Mouse (Mus musculus): ENCODE data around the gene Defa34. TPM values are rescaled to one million over a fixed set of nuclear protein-coding genes. Genes with fewer than 3 reads are reported as not detected.
"Not testable (repeated sequence)": the region's sequence is repeated elsewhere in the genome, so short reads cannot be mapped to it uniquely, and the experiment has no call there.

Gene Defa34
- not detected in 2 replicates for polyA plus RNA-seq (2015; fragmentation: Nextera tagmentation; extraction: Ambion mirVana)

DNA sequence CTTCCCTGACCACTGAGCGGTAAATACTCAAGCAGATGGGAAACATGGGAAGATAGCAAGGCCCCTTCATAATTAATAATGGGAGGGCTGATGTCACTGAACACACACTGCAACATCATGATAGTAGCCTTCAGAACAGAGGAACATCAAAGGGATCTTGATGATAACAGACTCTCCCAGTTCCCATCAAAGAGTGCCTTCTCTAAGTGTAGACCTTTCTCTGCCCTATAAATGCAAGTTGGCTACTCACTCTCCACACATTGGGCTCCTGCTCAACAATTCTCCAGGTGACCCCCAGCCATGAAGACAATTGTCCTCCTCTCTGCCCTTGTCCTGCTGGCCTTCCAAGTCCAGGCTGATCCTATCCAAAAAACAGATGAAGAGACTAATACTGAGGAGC, at the start of gene Defa34:
Gene Defa34, plus strand, starts transcription at position 301 of the 400 bp plus-strand sequence.
- ATAC-seq (ENCODE audit: low FRiP score); H3K4me2 ChIP-seq; H3K4me3 ChIP-seq; H3K9ac ChIP-seq; H3K36me3 ChIP-seq; H3K9me3 ChIP-seq; H3K4me1 ChIP-seq (replicated peaks); H3K27ac ChIP-seq; H3K27me3 ChIP-seq: not testable (repeated sequence)
- 86% methylated on average over 1 of the region's 1 CpGs for WGBS

DNA sequence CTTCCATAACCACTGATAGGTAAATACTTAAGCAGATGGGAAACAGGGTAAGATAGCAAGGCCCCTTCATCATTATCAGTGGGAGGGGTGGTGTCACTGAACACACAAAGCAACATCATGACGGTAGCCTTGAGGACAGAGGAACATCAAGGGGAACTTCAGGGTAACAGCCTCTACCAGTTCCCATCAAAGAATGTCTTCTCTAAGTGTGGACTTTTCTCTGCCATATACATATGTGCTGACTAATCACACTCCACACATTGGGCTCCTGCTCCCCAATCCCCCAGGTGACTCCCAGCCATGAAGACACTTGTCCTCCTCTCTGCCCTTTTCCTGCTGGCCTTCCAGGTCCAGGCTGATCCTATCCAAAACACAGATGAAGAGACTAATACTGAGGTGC, 47.7 kb upstream of the Defa34 start, which contains the start of gene Defa26:
Gene Defa26, plus strand, starts transcription at position 301 of the 400 bp plus-strand sequence.
- H3K27ac ChIP-seq; H3K9ac ChIP-seq; H3K4me2 ChIP-seq; H3K27me3 ChIP-seq; ATAC-seq (ENCODE audit: low FRiP score); H3K4me3 ChIP-seq; H3K4me1 ChIP-seq (replicated peaks); H3K9me3 ChIP-seq; H3K36me3 ChIP-seq: not testable (repeated sequence)
- WGBS: 83% methylated on average over 1 of the region's 1 CpGs

DNA sequence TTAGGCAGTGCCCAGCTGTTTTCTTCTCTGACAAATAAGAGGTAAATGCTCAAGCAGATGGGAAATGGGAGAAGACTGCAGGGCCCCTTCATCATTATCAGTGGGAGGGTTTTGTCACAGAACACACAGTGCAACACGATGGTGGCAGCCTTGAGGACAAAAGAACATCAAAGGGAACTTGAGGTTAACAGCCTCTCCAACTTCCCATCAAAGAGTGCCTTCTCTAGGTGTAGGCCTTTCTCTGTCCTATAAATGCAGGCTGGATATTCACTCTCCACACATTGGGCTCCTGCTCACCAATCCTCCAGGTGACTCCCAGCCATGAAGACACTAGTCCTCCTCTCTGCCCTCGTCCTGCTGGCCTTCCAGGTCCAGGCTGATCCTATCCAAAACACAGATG, 10.1 kb upstream of the Defa34 start, which contains the start of gene Defa17:
Gene Defa17, plus strand, starts transcription at position 301 of the 400 bp plus-strand sequence.
- not testable (repeated sequence) for H3K27me3 ChIP-seq; ATAC-seq (ENCODE audit: low FRiP score); H3K4me3 ChIP-seq; H3K9me3 ChIP-seq; H3K36me3 ChIP-seq; H3K9ac ChIP-seq; H3K27ac ChIP-seq; H3K4me2 ChIP-seq; H3K4me1 ChIP-seq (replicated peaks)
- no CpG with 5 or more reads among the region's 2 CpGs for WGBS

DNA sequence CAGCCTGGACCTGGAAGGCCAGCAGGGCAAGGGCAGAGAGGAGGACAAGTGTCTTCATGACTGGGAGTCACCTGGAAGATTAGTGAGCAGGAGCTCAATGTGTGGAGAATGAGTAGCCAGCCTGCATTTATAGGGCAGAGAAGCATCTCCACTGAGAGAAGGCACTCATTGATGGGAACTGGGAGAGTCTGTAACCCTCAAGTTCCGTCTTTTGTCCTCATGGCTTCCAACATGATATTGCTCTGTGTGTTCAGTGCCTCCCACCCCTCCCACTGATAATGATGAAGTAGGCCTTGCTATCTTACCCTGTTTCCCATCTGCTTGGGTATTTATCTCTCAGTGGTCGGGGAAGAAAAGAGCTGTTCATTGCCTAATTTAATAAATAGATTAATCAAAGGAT, 37.9 kb downstream of the Defa34 start, which contains the start of gene AY761184:
Gene AY761184, minus strand, starts transcription at position 101 of the 400 bp plus-strand sequence.
- 81% methylated on average over 2 of the region's 2 CpGs for WGBS
- not testable (repeated sequence) for H3K4me1 ChIP-seq (replicated peaks); H3K27ac ChIP-seq; H3K4me2 ChIP-seq; H3K27me3 ChIP-seq; ATAC-seq (ENCODE audit: low FRiP score); H3K9me3 ChIP-seq; H3K4me3 ChIP-seq; H3K9ac ChIP-seq; H3K36me3 ChIP-seq

Other genes starting within 250 kb of the Defa34 start
- not detected in 2 replicates for gene Defa36, start 238.4 kb upstream of the Defa34 start, polyA plus RNA-seq (2015; fragmentation: Nextera tagmentation; extraction: Ambion mirVana)
- not detected in 2 replicates for gene Gm7849, start 209.2 kb upstream of the Defa34 start, polyA plus RNA-seq (2015; fragmentation: Nextera tagmentation; extraction: Ambion mirVana)
- not detected in 2 replicates for gene Defa20, start 156.5 kb upstream of the Defa34 start, polyA plus RNA-seq (2015; fragmentation: Nextera tagmentation; extraction: Ambion mirVana)
- gene Defa32, start 136.8 kb upstream of the Defa34 start, polyA plus RNA-seq (2015; fragmentation: Nextera tagmentation; extraction: Ambion mirVana): not detected in 2 replicates
- gene Defa37, start 100.4 kb upstream of the Defa34 start, polyA plus RNA-seq (2015; fragmentation: Nextera tagmentation; extraction: Ambion mirVana): not detected in 2 replicates
- gene Defa28, start 82.8 kb upstream of the Defa34 start, polyA plus RNA-seq (2015; fragmentation: Nextera tagmentation; extraction: Ambion mirVana): not detected in 2 replicates
- gene Gm7861, start 71.3 kb upstream of the Defa34 start, polyA plus RNA-seq (2015; fragmentation: Nextera tagmentation; extraction: Ambion mirVana): not detected in 2 replicates
- gene Defa26, start 47.6 kb upstream of the Defa34 start, polyA plus RNA-seq (2015; fragmentation: Nextera tagmentation; extraction: Ambion mirVana): not detected in 2 replicates
- not detected in 2 replicates for gene Defa17, start 10.0 kb upstream of the Defa34 start, polyA plus RNA-seq (2015; fragmentation: Nextera tagmentation; extraction: Ambion mirVana)
- not detected in 2 replicates for gene AY761184, start 37.8 kb downstream of the Defa34 start, polyA plus RNA-seq (2015; fragmentation: Nextera tagmentation; extraction: Ambion mirVana)
- gene Defa24, start 68.7 kb downstream of the Defa34 start, polyA plus RNA-seq (2015; fragmentation: Nextera tagmentation; extraction: Ambion mirVana): not detected in 2 replicates
- gene Defb50, start 157.7 kb downstream of the Defa34 start, polyA plus RNA-seq (2015; fragmentation: Nextera tagmentation; extraction: Ambion mirVana): not detected in 2 replicates
- not detected in 2 replicates for gene Defb2, start 174.1 kb downstream of the Defa34 start, polyA plus RNA-seq (2015; fragmentation: Nextera tagmentation; extraction: Ambion mirVana)
- 1.5 TPM in 1 of 2 replicates, not detected in the other for gene Defb10, start 193.1 kb downstream of the Defa34 start, polyA plus RNA-seq (2015; fragmentation: Nextera tagmentation; extraction: Ambion mirVana)
- gene Defb9, start 219.6 kb downstream of the Defa34 start, polyA plus RNA-seq (2015; fragmentation: Nextera tagmentation; extraction: Ambion mirVana): 1.1 and 1.9 TPM in 2 replicates
- 19.4 and 28.5 TPM in 2 replicates for gene Defb11, start 240.6 kb downstream of the Defa34 start, polyA plus RNA-seq (2015; fragmentation: Nextera tagmentation; extraction: Ambion mirVana)

Measured in hindbrain, embryonic 13.5 days (tissue).